Mouse (Mus musculus) G1E (cell line): ENCODE measurements around the gene Cyp20a1. TPM values are rescaled to one million over a fixed set of nuclear protein-coding genes. Genes with fewer than 3 reads are reported as not detected.
A peak's percentile ranks its signal among the peaks of the same experiment; 100 is the strongest.

Experiments used
- ATAC-seq: 2 replicates; pipeline ENCODE4 v1.8.0; 2016; ENCODE audit warnings: mild to moderate bottlenecking; ENCODE audit not compliant: insufficient number of reproducible peaks, poor library complexity, low FRiP score, severe bottlenecking; ENCODE audit errors: extremely low read depth
- DNase-seq: peaks from one replicate; pipeline ENCODE4 v3.0.0; 2012; ENCODE audit warnings: low spot score
- H3K27me3 ChIP-seq: 2 replicates; pipeline ENCODE4 v1.6.1; 2012; ENCODE audit warnings: mild to moderate bottlenecking, low read length, inconsistent platforms; ENCODE audit not compliant: insufficient read depth
- H3K36me3 ChIP-seq: replicated peaks from 2 replicates; pipeline ENCODE3; 2012; ENCODE audit warnings: mild to moderate bottlenecking, inconsistent platforms
- H3K4me1 ChIP-seq: 2 replicates; pipeline ENCODE4 v1.6.1; 2012; ENCODE audit warnings: low read depth, low read length, inconsistent platforms, mixed read lengths; ENCODE audit not compliant: insufficient read depth
- H3K4me3 ChIP-seq: 2 replicates; pipeline ENCODE4 v1.5.1; 2012; ENCODE audit warnings: low read depth, mild to moderate bottlenecking, inconsistent platforms, low read length, moderate library complexity, mixed read lengths
- H3K9me3 ChIP-seq: replicated peaks from 2 replicates; pipeline ENCODE4 v1.6.1; 2012; ENCODE audit warnings: inconsistent platforms
- CTCF ChIP-seq: IDR thresholded peaks from 2 replicates; pipeline ENCODE4 v1.5.1; 2012; ENCODE audit warnings: low read depth, low read length, inconsistent platforms, mixed read lengths
- GATA1 ChIP-seq: IDR thresholded peaks from 2 replicates; pipeline ENCODE4 v1.6.1; 2012; ENCODE audit warnings: borderline replicate concordance, low read length, inconsistent platforms, mixed read lengths
- GATA2 ChIP-seq: IDR thresholded peaks from 2 replicates; pipeline ENCODE4 v1.6.1; 2012; ENCODE audit warnings: low read depth, low read length, inconsistent platforms, borderline replicate concordance
- POLR2AphosphoS5 ChIP-seq: IDR thresholded peaks from 2 replicates; pipeline ENCODE4 v1.6.1; 2012; ENCODE audit warnings: low read depth, low read length, inconsistent platforms; ENCODE audit not compliant: insufficient replicate concordance
- TAL1 ChIP-seq: conservative IDR thresholded peaks from 2 replicates; pipeline ENCODE4 v1.6.1; 2012; ENCODE audit warnings: low read depth, low read length, inconsistent platforms, mixed read lengths
- polyA plus RNA-seq: library from polyadenylated mRNA; stranded (reverse); fragments of >175 nt; gene quantifications from 2 replicates; pipeline ENCODE4 v1.2.3, GENCODE M21; 2012
- total RNA-seq, 2 experiments: library from RNA; stranded (forward) in 1 of 2; stranded (reverse) in 1 of 2; fragments of 200-1000 nt in 1 of 2; fragments of >200 nt in 1 of 2; fragmentation: Nextera tagmentation in 1 of 2; gene quantifications; 2 replicates each; pipeline ENCODE4 v1.2.3; 2014 to 2017

Gene Cyp20a1
- 21.0 and 29.1 TPM in 2 replicates for total RNA-seq (2014; fragmentation: Nextera tagmentation)
- 34.7 and 36.9 TPM in 2 replicates for total RNA-seq (2017)
- polyA plus RNA-seq, result 10.5 and 11.0 TPM in 2 replicates

DNA sequence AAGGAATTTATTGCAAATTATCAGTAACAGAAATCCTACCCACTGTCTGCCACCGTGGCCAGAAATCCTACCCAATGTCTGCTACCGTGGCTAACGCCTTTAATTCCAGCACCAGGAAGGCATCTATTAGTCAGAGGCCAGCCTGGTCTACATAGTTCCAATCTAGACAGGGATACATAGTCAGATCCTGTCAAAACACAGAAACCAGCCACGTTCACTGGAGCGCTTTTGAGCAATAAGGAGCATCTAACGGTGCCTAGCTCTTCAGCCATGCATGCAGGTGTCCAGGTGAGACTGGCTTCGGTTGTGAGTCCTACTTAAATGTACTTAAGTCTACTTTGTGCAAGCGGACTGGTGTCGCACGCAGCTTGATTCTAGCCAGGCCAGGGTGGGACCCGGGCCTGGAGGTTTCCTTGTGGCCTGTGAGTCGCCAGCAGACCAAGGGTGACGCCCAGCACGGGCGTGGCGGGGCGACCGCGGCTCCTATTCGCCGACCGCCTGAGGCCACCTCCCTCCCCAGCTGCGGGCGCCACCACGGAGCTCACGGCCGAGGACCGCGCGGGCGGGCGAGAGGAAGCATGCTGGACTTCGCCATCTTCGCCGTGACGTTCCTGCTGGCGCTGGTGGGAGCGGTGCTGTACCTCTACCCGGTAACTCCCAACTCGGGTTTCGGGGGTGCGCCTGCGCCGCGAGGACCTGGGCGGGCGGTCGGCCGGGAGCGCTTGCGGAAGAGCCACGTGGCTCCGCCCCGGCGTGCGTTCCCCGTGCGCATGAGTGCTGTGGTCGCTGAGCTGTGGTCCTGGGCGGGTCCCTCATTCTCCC, at the start of gene Cyp20a1:
Gene Cyp20a1, plus strand, starts transcription at position 516 of the 822 bp plus-strand sequence.
- H3K4me3 ChIP-seq, result peak within 1 kb of the TSS; percentile 79
- peak; percentile 98 for DNase-seq
- no peaks in the 10 kb centered on the region for H3K27me3 ChIP-seq
- peaks cover 22% of the 10 kb centered on the region for H3K4me1 ChIP-seq
- ATAC-seq, result peak; percentile 90
- TF ChIP-seq TAL1, result no peak
- TF ChIP-seq CTCF, result no peak
- TF ChIP-seq POLR2AphosphoS5, result peak; percentile 70; the same call in 1 of the 2 replicates
- TF ChIP-seq GATA2, result no peak
- TF ChIP-seq GATA1, result no peak
- peaks cover 12% of the 10 kb centered on the region for H3K36me3 ChIP-seq
- H3K9me3 ChIP-seq, result no peaks in the 10 kb centered on the region

DNA sequence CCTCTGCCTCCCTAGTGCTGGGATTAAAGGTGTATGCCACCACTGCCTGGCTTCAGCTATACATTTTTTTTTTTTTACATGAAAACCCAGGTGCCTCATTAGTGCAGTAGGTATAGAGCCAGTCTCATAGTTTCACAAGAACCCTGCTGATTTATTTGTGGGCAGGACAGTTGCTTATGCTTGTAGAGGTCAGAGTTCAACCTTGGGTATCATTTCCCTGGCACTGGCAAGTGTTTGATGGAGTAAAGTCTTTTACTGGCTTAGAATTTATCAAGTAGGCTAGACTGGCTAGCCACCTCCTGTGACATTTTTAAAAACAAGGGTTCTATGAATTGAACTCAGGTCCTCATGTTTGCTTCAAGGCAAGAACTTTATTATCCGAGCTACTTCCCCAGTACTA, 49.2 kb upstream of the Cyp20a1 start:
- Histone ChIP-seq H3K4me3 (no peak overlapping the region), H3K4me1 (no peaks in the 10 kb centered on the region), H3K9me3 (no peaks in the 10 kb centered on the region), H3K36me3 (peaks cover 7% of the 10 kb centered on the region), H3K27me3 (no peaks in the 10 kb centered on the region)
- DNase-seq (no peak), ATAC-seq (no peak)
- TF ChIP-seq GATA2 (no peak), CTCF (no peak), GATA1 (no peak), POLR2AphosphoS5 (no peak), TAL1 (no peak)

DNA sequence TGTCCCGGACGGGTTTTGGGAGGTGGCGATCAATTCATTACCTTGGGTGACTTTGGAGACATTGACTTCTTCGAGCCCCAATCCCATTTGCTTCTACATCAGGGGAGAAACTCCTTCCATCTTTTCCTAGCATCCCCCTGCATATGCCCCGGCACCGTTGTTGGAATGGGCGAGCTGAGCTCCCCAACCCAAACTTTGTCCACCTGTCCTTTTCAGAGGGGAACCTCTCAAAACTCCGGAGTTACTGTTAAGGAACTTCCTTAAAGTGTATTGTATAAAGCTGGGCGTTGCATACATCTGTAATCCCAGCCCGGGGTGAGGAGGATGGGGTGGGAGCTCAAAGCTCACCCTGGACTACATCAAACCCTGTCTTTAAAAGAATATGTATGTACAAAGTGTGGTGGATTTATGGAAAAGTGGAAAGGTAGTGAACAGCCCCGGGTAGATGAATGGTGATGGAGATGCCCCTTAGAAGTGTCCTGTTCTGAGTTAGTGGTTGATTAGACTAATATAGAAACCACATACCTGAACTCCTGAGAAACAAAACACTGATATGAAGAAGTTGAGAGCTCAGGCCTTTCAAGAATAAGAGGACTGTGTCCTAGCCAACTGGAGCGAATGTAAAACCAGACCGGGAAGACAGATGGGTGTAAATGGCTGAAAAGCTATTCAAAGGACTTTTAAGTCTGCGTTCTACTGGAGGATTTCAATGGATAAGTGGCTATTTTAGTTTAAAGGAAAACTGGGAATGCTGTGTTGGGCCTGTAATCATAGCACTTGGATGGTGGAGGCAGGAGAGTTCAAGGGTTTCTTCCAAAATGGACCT, 720 bp downstream of the Cyp20a1 start:
- H3K27me3 ChIP-seq, result no peaks in the 10 kb centered on the region
- DNase-seq (no peak), ATAC-seq (no peak)
- TF ChIP-seq GATA2 (no peak), TAL1 (no peak)
- H3K36me3 ChIP-seq, result peaks cover 12% of the 10 kb centered on the region
- peaks cover 22% of the 10 kb centered on the region for H3K4me1 ChIP-seq
- H3K4me3 ChIP-seq, result peak overlapping the region; percentile 79
- H3K9me3 ChIP-seq, result no peaks in the 10 kb centered on the region

DNA sequence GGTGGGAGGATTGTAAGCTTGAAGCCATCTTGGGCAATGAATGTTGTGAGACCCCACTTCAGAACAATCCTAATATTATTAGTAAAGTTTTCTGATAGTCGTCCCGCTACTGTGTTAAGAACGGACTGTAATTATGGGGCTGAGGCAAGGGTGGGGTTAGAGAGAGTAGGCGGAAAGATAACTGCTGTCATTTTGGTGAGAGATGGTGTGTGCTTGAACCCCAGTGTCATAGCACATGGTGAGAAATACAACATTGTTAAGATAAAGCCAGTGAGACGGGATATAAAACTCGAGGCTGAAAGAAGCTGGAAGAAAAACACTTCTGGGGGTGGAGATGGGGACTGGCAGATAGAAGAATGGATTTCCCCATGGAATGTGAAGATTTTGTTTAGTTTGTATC, 1.5 kb downstream of the Cyp20a1 start:
- TF ChIP-seq TAL1, result no peak
- peaks cover 16% of the 10 kb centered on the region for H3K36me3 ChIP-seq
- peaks cover 22% of the 10 kb centered on the region for H3K4me1 ChIP-seq
- no peaks in the 10 kb centered on the region for H3K27me3 ChIP-seq
- ATAC-seq, result no peak
- no peak for DNase-seq
- no peak overlapping the region for H3K4me3 ChIP-seq
- peaks cover 6% of the 10 kb centered on the region for H3K9me3 ChIP-seq

DNA sequence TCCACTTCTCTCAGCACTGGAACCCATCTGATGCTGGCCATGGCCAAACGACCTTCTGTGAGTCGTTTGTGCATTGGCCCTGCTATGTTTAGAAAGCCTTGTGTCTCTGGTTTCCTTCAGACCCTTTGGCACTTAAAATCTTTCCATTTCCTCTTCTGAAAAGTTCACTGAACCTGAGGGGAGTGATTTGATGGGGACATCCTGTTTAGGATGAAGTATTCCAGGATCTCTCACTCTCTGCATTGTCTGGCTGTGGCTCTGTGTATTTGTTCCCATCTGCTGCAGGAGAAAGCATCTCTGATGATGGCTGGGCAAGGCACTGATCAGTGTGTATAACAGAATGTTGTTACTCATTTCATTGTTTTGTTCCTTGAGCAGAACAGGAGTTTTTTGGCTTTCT, 2.6 kb downstream of the Cyp20a1 start:
- Histone ChIP-seq H3K9me3 (peaks cover 15% of the 10 kb centered on the region), H3K36me3 (peaks cover 24% of the 10 kb centered on the region), H3K4me3 (no peak overlapping the region), H3K4me1 (peaks cover 22% of the 10 kb centered on the region), H3K27me3 (no peaks in the 10 kb centered on the region)
- TF ChIP-seq POLR2AphosphoS5 (no peak), GATA1 (no peak), TAL1 (no peak), CTCF (no peak), GATA2 (no peak)
- ATAC-seq, result no peak
- no peak for DNase-seq

DNA sequence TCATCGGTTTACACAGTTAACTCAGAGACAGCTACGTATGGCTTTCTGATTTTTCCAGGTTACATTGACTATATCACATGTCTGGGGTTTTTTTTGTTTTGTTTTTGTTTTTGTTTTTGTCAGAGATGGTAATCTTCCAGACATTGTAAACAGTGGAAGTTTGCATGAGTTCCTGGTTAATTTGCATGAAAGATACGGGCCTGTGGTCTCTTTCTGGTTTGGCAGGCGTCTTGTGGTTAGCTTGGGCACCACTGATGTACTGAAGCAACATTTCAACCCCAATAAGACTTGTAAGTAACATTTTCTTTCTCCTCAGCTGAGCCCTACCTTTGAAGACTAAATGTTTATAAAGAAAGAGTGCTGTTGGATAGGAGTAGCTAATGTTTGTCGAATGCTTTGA, 9.7 kb downstream of the Cyp20a1 start:
- peaks cover 62% of the 10 kb centered on the region for H3K36me3 ChIP-seq
- TF ChIP-seq CTCF (no peak), GATA1 (no peak), POLR2AphosphoS5 (no peak), GATA2 (no peak), TAL1 (no peak)

DNA sequence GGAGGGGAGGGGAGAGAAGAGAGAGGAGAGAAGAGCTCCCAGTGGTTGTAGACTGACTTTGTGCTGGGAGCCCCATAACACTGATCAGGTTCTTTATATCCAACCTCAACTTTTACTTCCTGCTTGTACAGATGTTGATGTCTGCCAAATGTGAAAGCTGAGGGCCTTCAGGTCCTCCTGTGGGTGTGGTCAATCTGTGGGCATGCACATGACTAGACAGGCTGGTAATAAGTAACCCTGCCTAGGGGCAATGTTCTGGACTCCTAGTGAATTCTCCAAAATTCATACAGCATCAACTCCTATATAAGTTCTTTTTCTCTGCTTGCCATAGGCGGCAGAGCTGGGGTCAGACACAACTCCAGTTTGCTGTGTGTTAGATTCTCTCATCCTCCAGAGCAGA, 18.5 kb downstream of the Cyp20a1 start:
- no peak for DNase-seq
- no peak for TF ChIP-seq CTCF
- TF ChIP-seq GATA1, result no peak
- TF ChIP-seq GATA2, result no peak
- Histone ChIP-seq H3K4me3 (no peak overlapping the region), H3K4me1 (peaks cover 6% of the 10 kb centered on the region; the same call in 1 of the 2 replicates), H3K27me3 (no peaks in the 10 kb centered on the region), H3K36me3 (peaks cover 72% of the 10 kb centered on the region), H3K9me3 (no peaks in the 10 kb centered on the region)
- ATAC-seq, result no peak

More for the DNA sequence above, 9.7 kb downstream of the Cyp20a1 start:
- Histone ChIP-seq H3K4me1 (peaks cover 5% of the 10 kb centered on the region; the same call in 1 of the 2 replicates), H3K9me3 (peaks cover 22% of the 10 kb centered on the region), H3K4me3 (no peak overlapping the region), H3K27me3 (no peaks in the 10 kb centered on the region)
- ATAC-seq (no peak), DNase-seq (no peak)
